Mouse (Mus musculus) megakaryocyte, embryonic 14.5 days (primary cell): Measurements from ENCODE around the gene Ddx39. TPM values are rescaled to one million over a fixed set of nuclear protein-coding genes. Genes with fewer than 3 reads are reported as not detected.
A peak's percentile ranks its signal among the peaks of the same experiment; 100 is the strongest.

ENCODE experiments used
- H3K27me3 ChIP-seq: replicated peaks from 2 replicates; pipeline ENCODE3; 2012; ENCODE audit warnings: inconsistent platforms
- H3K36me3 ChIP-seq: replicated peaks from 2 replicates; pipeline ENCODE3; 2012; ENCODE audit warnings: low read length, inconsistent platforms, mixed read lengths
- H3K4me1 ChIP-seq: 2 replicates; pipeline ENCODE4 v1.6.1; 2012; ENCODE audit warnings: inconsistent platforms
- H3K4me3 ChIP-seq: replicated peaks from 2 replicates; pipeline ENCODE3; 2012; ENCODE audit warnings: moderate library complexity, mild to moderate bottlenecking, inconsistent platforms
- H3K9me3 ChIP-seq: 2 replicates; pipeline ENCODE4 v1.6.1; 2012; ENCODE audit warnings: inconsistent platforms
- FLI1 ChIP-seq: IDR thresholded peaks from 2 replicates; pipeline ENCODE4 v1.6.1; 2012; ENCODE audit warnings: low read length, inconsistent platforms, mixed read lengths
- GATA1 ChIP-seq: IDR thresholded peaks from 3 replicates; pipeline ENCODE4 v1.6.1; 2012; ENCODE audit warnings: mixed read lengths, low read length, inconsistent platforms, borderline replicate concordance
- polyA plus RNA-seq: library from polyadenylated mRNA; stranded (reverse); fragments of >175 nt; gene quantifications from 2 replicates; pipeline ENCODE4 v1.2.3, GENCODE M21; 2012; ENCODE audit warnings: low replicate concordance; ENCODE audit not compliant: insufficient read depth

The Ddx39 gene
- polyA plus RNA-seq, 1 experiment: 18.1 TPM

DNA sequence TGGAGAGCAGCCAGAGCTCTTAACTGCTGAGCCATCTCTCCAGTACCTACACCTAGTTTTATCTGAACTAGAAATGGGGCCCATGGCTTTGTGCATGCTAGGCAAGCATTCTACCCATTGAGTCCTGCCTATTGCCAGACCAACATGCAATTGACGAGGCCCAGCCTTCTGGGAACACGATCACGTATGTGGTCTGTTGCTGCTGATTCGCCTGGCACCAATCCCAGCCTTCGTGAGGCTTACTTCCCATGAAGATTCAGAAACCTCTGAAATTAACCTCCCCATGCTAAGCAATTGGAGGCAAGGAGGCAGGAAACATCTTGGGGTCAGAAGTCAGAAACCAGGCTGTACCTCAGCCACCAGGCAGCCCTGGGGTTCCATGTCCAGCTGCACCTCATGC is 34.4 kb upstream of the Ddx39 start:
- H3K4me3 ChIP-seq: no peak overlapping the region
- H3K9me3 ChIP-seq: no peaks in the 10 kb centered on the region
- no peaks in the 10 kb centered on the region for H3K27me3 ChIP-seq
- peaks cover 24% of the 10 kb centered on the region for H3K4me1 ChIP-seq
- peaks cover 100% of the 10 kb centered on the region for H3K36me3 ChIP-seq
- TF ChIP-seq GATA1 (no peak), FLI1 (no peak)

DNA sequence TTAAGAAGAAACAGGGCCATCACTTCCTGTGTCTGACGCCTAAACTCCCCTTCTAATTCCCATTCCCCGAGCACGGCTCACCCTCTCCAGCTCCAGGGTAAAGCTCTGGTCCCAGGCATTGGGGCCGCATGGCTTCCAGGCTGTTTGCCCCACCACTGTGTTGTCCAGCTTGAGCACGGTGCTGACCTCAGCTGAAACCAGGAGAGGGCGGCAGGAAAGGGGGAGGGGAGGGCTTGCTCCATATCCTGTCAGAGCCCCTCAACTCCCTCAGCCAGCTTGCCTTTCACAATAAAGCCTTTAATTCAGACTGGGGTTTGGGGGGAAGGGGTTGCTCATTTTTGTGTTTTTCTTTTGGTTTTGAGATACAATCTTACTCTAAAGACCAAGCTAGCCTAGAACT is 33.9 kb upstream of the Ddx39 start:
- peaks cover 100% of the 10 kb centered on the region for H3K36me3 ChIP-seq
- TF ChIP-seq GATA1 (no peak), FLI1 (no peak)

DNA sequence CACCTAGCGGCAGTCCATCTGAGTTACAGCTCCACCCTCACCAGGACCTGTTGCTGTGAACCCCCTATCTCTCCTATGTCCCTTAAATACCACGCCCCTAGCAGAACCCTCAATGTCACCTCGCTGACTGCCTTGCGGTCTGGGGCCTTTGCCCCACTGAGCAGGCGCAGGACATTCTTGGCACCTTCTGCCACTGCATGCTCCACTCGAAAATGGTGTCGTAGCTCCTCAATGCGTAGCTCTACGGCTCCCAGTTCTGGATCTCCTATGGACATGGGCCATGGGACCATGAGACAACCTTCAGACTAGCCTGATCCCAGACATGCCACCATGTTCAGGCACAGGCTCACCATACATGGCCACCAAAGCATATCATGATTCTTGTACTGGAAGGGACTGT is 30.5 kb upstream of the Ddx39 start:
- TF ChIP-seq GATA1 (no peak), FLI1 (no peak)
- Histone ChIP-seq H3K27me3 (no peaks in the 10 kb centered on the region), H3K36me3 (peaks cover 95% of the 10 kb centered on the region), H3K4me3 (no peak overlapping the region), H3K9me3 (no peaks in the 10 kb centered on the region), H3K4me1 (peaks cover 35% of the 10 kb centered on the region)

More for the DNA sequence above, 33.9 kb upstream of the Ddx39 start:
- Histone ChIP-seq H3K4me3 (no peak overlapping the region), H3K4me1 (peaks cover 29% of the 10 kb centered on the region), H3K9me3 (no peaks in the 10 kb centered on the region), H3K27me3 (no peaks in the 10 kb centered on the region)

DNA sequence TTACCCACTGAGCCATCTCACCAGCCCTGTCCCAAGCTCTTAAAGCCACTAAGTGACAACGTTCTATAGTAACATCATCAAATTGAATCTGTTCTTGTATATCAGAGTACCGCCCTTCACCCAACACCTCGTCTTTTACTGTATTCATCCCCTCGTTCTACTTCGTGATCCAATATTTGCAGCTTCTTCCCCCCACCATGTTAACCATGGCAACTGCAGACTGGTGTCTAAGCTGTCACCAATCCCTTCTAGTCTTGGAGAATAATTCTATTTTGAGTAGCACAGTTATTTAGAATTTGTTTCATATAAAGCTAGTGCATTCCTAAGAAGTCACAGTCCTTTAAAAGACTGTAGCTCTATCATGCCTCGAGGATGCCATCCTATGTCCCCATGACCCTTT is 25.7 kb upstream of the Ddx39 start:
- no peaks in the 10 kb centered on the region for H3K27me3 ChIP-seq
- no peaks in the 10 kb centered on the region for H3K9me3 ChIP-seq
- H3K4me1 ChIP-seq: peaks cover 40% of the 10 kb centered on the region
- H3K36me3 ChIP-seq: peaks cover 85% of the 10 kb centered on the region
- no peak for TF ChIP-seq FLI1
- no peak for TF ChIP-seq GATA1
- no peak overlapping the region for H3K4me3 ChIP-seq

- Histone ChIP-seq H3K4me3 (peak overlapping the region; percentile 90), H3K9me3 (no peaks in the 10 kb centered on the region), H3K4me1 (peaks cover 65% of the 10 kb centered on the region), H3K36me3 (peaks cover 48% of the 10 kb centered on the region), H3K27me3 (no peaks in the 10 kb centered on the region)
- TF ChIP-seq FLI1 (no peak), GATA1 (no peak)
Observed at GRCm38 (mm10) chr8:83693609-83694236, 21.3 kb upstream of the Ddx39 start.

DNA sequence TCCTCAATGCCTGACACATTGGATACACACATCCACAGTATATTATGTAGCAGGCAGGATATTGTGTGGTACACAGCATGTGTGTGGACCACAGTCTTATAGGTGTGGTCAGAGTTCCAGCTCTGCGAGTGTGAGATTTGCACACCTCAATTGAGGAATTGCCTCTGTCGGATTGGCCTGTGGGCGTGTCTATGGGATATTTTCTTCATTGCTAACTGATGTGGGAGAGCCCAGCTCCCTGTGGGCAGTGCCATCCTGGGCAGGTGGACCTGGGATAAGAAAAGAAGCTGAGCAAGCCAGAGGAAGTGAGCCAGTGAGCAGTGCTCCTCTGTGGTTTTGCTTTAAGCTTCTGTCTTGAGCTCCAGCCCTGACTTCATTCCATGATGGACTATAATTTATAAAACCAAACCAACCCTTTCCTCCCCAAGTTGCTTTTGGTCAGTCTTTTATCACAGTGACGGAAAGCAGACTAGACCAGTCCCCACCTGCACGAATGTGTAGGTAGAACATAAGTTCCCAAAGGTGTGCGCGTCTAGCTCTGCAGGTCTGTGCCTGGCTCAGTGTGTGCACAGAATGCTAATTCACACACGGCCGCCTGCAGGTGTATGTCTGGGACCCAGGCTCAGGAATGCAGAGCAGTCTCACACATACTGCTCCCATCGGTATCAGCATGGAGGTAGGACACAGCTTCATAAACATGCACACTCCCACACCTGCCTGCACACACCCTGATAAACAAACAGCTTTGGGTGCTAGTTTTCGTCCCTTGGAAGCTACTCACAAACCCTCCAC is 20.4 kb upstream of the Ddx39 start:
- TF ChIP-seq FLI1: no peak
- TF ChIP-seq GATA1: no peak
- H3K27me3 ChIP-seq: no peaks in the 10 kb centered on the region
- H3K9me3 ChIP-seq: no peaks in the 10 kb centered on the region
- peaks cover 70% of the 10 kb centered on the region for H3K4me1 ChIP-seq
- peaks cover 42% of the 10 kb centered on the region for H3K36me3 ChIP-seq
- H3K4me3 ChIP-seq: peak overlapping the region; percentile 90

GRCm38 (mm10) chr8:83695351-83696106 is 19.4 kb upstream of the Ddx39 start:
- Histone ChIP-seq H3K9me3 (no peaks in the 10 kb centered on the region), H3K4me3 (peak overlapping the region; percentile 83), H3K36me3 (peaks cover 33% of the 10 kb centered on the region), H3K4me1 (peaks cover 79% of the 10 kb centered on the region), H3K27me3 (no peaks in the 10 kb centered on the region)
- no peak for TF ChIP-seq FLI1
- TF ChIP-seq GATA1: no peak

DNA sequence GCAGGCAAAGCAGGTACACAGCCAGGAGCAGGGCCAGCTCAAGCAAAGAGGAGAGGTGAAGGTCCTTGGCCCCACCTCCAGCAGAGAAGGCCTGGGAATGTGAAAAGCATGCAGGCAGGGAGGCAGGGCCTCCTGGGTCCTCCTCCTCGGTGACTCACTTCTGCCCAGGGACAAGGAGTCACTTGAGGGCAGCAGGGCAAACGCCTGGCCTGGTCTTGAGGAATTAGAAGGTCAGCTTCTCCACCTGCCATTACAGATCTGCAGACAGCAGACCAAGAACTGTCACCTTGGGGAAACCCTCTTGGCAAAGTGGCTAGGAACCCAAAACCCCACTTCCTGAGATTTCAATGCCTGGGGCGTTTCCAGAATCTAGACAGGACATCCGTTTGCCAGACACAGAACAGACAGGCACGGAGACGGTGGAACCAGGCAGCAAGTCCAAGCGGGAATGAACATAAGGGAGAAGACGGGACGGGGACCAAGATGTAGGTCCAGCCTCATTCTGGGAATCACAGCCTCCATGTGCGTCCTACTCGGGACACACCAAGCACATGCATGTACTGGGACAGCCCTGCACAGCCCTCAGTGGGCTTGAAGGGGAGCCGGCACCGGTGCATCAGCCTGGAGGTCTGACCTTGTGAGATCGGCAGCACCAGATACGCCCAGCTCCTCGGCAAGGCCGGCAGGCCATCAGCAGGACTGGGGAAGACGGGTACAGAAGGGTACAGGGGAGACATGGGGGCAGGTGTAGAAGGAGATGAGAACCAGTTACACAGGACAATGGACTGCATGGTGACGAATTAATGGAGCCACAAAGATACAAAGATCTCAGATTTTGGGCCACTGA is 17.4 kb upstream of the Ddx39 start:
- peaks cover 12% of the 10 kb centered on the region for H3K36me3 ChIP-seq
- peaks cover 78% of the 10 kb centered on the region for H3K4me1 ChIP-seq
- peak overlapping the region; percentile 97 for H3K4me3 ChIP-seq
- no peaks in the 10 kb centered on the region for H3K27me3 ChIP-seq
- no peak for TF ChIP-seq GATA1
- TF ChIP-seq FLI1: no peak
- H3K9me3 ChIP-seq: peaks cover 3% of the 10 kb centered on the region; the same call in 1 of the 2 replicates

- peaks cover 3% of the 10 kb centered on the region; the same call in 1 of the 2 replicates for H3K9me3 ChIP-seq
- peak overlapping the region; percentile 97 for H3K4me3 ChIP-seq
- no peaks in the 10 kb centered on the region for H3K27me3 ChIP-seq
- peaks cover 71% of the 10 kb centered on the region for H3K4me1 ChIP-seq
- peaks cover 5% of the 10 kb centered on the region for H3K36me3 ChIP-seq
- TF ChIP-seq GATA1 (no peak), FLI1 (no peak)
Observed at GRCm38 (mm10) chr8:83698291-83698660, 16.7 kb upstream of the Ddx39 start.
